Mouse (Mus musculus) midbrain, embryonic 11.5 days (tissue): Measurements from ENCODE around the gene Nfasc. TPM values are rescaled to one million over a fixed set of nuclear protein-coding genes. Genes with fewer than 3 reads are reported as not detected.
A peak's percentile ranks its signal among the peaks of the same experiment; 100 is the strongest.

ENCODE experiments used
- ATAC-seq: fragments of 200-750 bp; cut with Nextera tagmentation; 2 replicates; pipeline ENCODE4 v1.8.0; 2017; ENCODE audit warnings: moderate TSS enrichment, moderate library complexity; ENCODE audit not compliant: low FRiP score
- DNase-seq: peaks from one replicate; pipeline ENCODE4 v3.0.0; 2015; ENCODE audit warnings: low spot score; ENCODE audit errors: missing footprints
- H3K27ac ChIP-seq: fragments of 300-500 bp; sonication (generic); 2 replicates; pipeline ENCODE4 v1.5.1; 2014; ENCODE audit warnings: low read depth, low read length
- H3K27me3 ChIP-seq: fragments of 300-500 bp; sonication (generic); 2 replicates; pipeline ENCODE4 v1.6.1; 2014; ENCODE audit warnings: mild to moderate bottlenecking, low read length, moderate library complexity, mixed read lengths; ENCODE audit not compliant: control insufficient read depth, insufficient read depth
- H3K36me3 ChIP-seq: fragments of 300-500 bp; sonication (generic); 2 replicates; pipeline ENCODE4 v1.6.1; 2014; ENCODE audit warnings: mild to moderate bottlenecking, low read length, moderate library complexity, mixed read lengths; ENCODE audit not compliant: control insufficient read depth, insufficient read depth
- H3K4me1 ChIP-seq: fragments of 300-500 bp; sonication (generic); 2 replicates; pipeline ENCODE4 v1.6.1; 2014; ENCODE audit warnings: low read length; ENCODE audit not compliant: control insufficient read depth, insufficient read depth
- H3K4me2 ChIP-seq: fragments of 300-500 bp; sonication (generic); 2 replicates; pipeline ENCODE4 v1.6.1; 2014; ENCODE audit warnings: mild to moderate bottlenecking, moderate library complexity
- H3K4me3 ChIP-seq: fragments of 300-500 bp; sonication (generic); 2 replicates; pipeline ENCODE4 v1.5.1; 2014; ENCODE audit warnings: low read depth, low read length
- H3K9ac ChIP-seq: fragments of 300-500 bp; sonication (generic); 2 replicates; pipeline ENCODE4 v1.6.1; 2014; ENCODE audit warnings: low read length
- H3K9me3 ChIP-seq: fragments of 300-500 bp; sonication (generic); 2 replicates; pipeline ENCODE4 v1.6.1; 2016; ENCODE audit warnings: low read length; ENCODE audit not compliant: control insufficient read depth
- WGBS: fragments of 180-500 bp; shearing (Covaris S2); extraction: QIAGEN DNeasy Blood & Tissue Kit; methylation state at CpG from one replicate; pipeline ENCODE4 v1.1.7; 2014; 5-methylcytosine and 5-hydroxymethylcytosine counted together
- polyA plus RNA-seq: library from polyadenylated mRNA; unstranded; fragments of >200 nt; fragmentation: Nextera tagmentation; extraction: Ambion mirVana; gene quantifications from 2 replicates; pipeline ENCODE4 v1.2.1, GENCODE M21; 2014

Nfasc gene
- polyA plus RNA-seq, 1 experiment from 2014 or later: 16.4 TPM

DNA sequence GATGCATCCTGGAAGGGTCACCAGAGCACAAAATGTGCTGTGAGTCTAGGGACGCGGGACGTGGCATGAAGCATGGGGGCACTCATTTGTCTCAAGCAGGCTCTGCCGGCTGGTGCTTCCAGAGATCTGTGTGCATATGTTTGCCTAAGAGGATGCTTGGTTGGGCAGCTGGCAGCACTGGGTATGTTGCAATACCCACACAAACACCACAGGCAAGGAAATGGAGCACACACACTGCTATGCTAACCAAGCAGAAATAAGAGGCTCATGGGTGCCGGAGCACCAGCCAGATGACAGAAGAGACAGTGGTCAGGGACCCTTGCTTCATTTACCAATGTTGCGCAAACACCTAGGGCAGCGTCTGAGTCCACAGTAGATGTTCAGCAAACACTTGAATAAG is 25.8 kb upstream of the Nfasc start:
- Histone ChIP-seq H3K4me1 (peaks cover 11% of the 10 kb centered on the region), H3K9me3 (no peaks in the 10 kb centered on the region), H3K9ac (no peak overlapping the region), H3K36me3 (no peaks in the 10 kb centered on the region), H3K4me3 (no peak overlapping the region), H3K27ac (no peak overlapping the region), H3K27me3 (no peaks in the 10 kb centered on the region), H3K4me2 (no peak overlapping the region)
- 94% methylated on average over 7 of the region's 7 CpGs for WGBS
- no peak for DNase-seq
- ATAC-seq: no peak

GRCm38 (mm10) chr1:132765887-132766651 is 24.5 kb upstream of the Nfasc start:
- H3K9ac ChIP-seq: peak overlapping the region; percentile 51
- H3K4me3 ChIP-seq: peak overlapping the region; percentile 25
- H3K36me3 ChIP-seq: no peaks in the 10 kb centered on the region
- peaks cover 11% of the 10 kb centered on the region for H3K4me1 ChIP-seq
- H3K9me3 ChIP-seq: no peaks in the 10 kb centered on the region
- ATAC-seq (peak; percentile 84), DNase-seq (peak; percentile 91)
- peak overlapping the region; percentile 63 for H3K27ac ChIP-seq
- H3K4me2 ChIP-seq: peak overlapping the region; percentile 55
- H3K27me3 ChIP-seq: no peaks in the 10 kb centered on the region
- 35% methylated on average over 16 of the region's 16 CpGs for WGBS

GRCm38 (mm10) chr1:132765222-132765621 is 23.6 kb upstream of the Nfasc start:
- Histone ChIP-seq H3K9ac (no peak overlapping the region), H3K27ac (no peak overlapping the region), H3K36me3 (no peaks in the 10 kb centered on the region), H3K4me2 (no peak overlapping the region), H3K9me3 (no peaks in the 10 kb centered on the region), H3K27me3 (no peaks in the 10 kb centered on the region), H3K4me1 (peaks cover 11% of the 10 kb centered on the region), H3K4me3 (no peak overlapping the region)
- 88% methylated on average over 10 of the region's 10 CpGs for WGBS
- ATAC-seq: no peak
- no peak for DNase-seq

DNA sequence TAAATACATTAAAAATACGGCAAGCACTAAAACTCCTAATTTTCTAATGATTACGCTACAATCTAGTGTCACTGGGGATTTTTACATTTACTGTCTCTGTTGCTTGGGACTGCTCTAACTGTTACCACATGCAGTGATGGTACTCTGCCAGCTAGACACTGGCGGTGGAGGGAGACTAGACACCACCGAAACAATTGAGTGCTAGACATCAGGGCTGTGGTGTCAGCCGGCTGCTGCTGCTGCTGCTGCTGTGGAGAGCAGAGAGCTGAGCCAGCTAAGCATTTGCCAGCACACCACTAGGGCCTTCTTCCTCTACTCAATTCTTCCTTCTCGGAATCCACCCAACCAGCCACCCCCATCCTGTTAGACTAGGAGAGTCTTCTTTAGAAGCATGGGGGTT is 17.8 kb upstream of the Nfasc start:
- H3K4me1 ChIP-seq: no peaks in the 10 kb centered on the region
- H3K27me3 ChIP-seq: no peaks in the 10 kb centered on the region
- no peak overlapping the region for H3K9ac ChIP-seq
- H3K27ac ChIP-seq: no peak overlapping the region
- no peak for DNase-seq
- H3K9me3 ChIP-seq: no peaks in the 10 kb centered on the region
- ATAC-seq: no peak
- H3K4me2 ChIP-seq: no peak overlapping the region
- no peak overlapping the region for H3K4me3 ChIP-seq
- 74% methylated on average over 6 of the region's 6 CpGs for WGBS
- H3K36me3 ChIP-seq: no peaks in the 10 kb centered on the region

GRCm38 (mm10) chr1:132758656-132759370 is 17.2 kb upstream of the Nfasc start:
- H3K9ac ChIP-seq: 0 out of 2 replicates have a peak overlapping the region, but pooled peaks have one; percentile 52
- DNase-seq: peak; percentile 97
- H3K36me3 ChIP-seq: no peaks in the 10 kb centered on the region
- WGBS: 8% methylated on average over 24 of the region's 24 CpGs
- H3K4me1 ChIP-seq: no peaks in the 10 kb centered on the region
- no peaks in the 10 kb centered on the region for H3K27me3 ChIP-seq
- ATAC-seq: peak; percentile 93
- no peak overlapping the region for H3K27ac ChIP-seq
- peak overlapping the region; percentile 48 for H3K4me2 ChIP-seq
- H3K4me3 ChIP-seq: peak overlapping the region; percentile 12; the same call in 1 of the 2 replicates
- no peaks in the 10 kb centered on the region for H3K9me3 ChIP-seq

DNA sequence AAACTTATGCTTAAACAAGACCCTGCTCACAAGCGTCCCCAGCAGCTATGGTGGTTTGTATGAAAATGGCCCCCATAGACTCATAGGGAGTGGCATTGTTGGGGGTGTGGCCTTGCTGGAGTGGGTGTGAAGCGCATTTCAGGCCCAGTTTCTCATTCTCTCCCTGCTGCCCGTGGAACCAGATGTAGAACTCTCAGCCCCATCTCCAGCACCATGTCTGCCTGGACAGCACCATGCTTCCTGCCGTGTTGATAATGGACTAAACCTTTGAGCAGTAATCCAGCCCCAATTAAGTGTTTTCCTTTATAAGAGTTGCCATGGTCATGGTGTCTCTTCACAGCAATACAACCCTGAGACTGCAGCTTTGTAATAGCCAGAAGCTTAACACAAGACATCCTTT is 13.6 kb upstream of the Nfasc start:
- Histone ChIP-seq H3K9ac (no peak overlapping the region), H3K36me3 (no peaks in the 10 kb centered on the region), H3K27me3 (no peaks in the 10 kb centered on the region), H3K4me1 (no peaks in the 10 kb centered on the region), H3K4me3 (no peak overlapping the region), H3K27ac (no peak overlapping the region), H3K4me2 (no peak overlapping the region), H3K9me3 (no peaks in the 10 kb centered on the region)
- DNase-seq (no peak), ATAC-seq (no peak)
- 70% methylated on average over 4 of the region's 4 CpGs for WGBS

- no peaks in the 10 kb centered on the region for H3K4me1 ChIP-seq
- no peaks in the 10 kb centered on the region for H3K27me3 ChIP-seq
- H3K9ac ChIP-seq: no peak overlapping the region
- no peak overlapping the region for H3K4me2 ChIP-seq
- H3K9me3 ChIP-seq: no peaks in the 10 kb centered on the region
- WGBS: 83% methylated on average over 9 of the region's 9 CpGs
- H3K27ac ChIP-seq: no peak overlapping the region
- no peak overlapping the region for H3K4me3 ChIP-seq
- ATAC-seq (no peak), DNase-seq (no peak)
- H3K36me3 ChIP-seq: no peaks in the 10 kb centered on the region
Measured at GRCm38 (mm10) chr1:132749217-132749884, 7.8 kb upstream of the Nfasc start.

- Histone ChIP-seq H3K9me3 (no peaks in the 10 kb centered on the region), H3K4me2 (no peak overlapping the region), H3K27me3 (peaks cover 2% of the 10 kb centered on the region), H3K27ac (no peak overlapping the region), H3K9ac (no peak overlapping the region), H3K4me3 (no peak overlapping the region), H3K4me1 (peaks cover 3% of the 10 kb centered on the region; the same call in 1 of the 2 replicates), H3K36me3 (no peaks in the 10 kb centered on the region)
- DNase-seq (no peak), ATAC-seq (no peak)
- 93% methylated on average over 9 of the region's 9 CpGs for whole genome bisulfite sequencing
Measured at GRCm38 (mm10) chr1:132746302-132746701, 4.7 kb upstream of the Nfasc start.

- H3K36me3 ChIP-seq: no peaks in the 10 kb centered on the region
- H3K4me1 ChIP-seq: peaks cover 6% of the 10 kb centered on the region
- H3K27me3 ChIP-seq: peaks cover 4% of the 10 kb centered on the region
- no peak for ATAC-seq
- DNase-seq: no peak
- H3K27ac ChIP-seq: no peak overlapping the region
- WGBS: 83% methylated on average over 6 of the region's 6 CpGs
- no peaks in the 10 kb centered on the region for H3K9me3 ChIP-seq
- no peak overlapping the region for H3K4me2 ChIP-seq
- H3K4me3 ChIP-seq: no peak overlapping the region
- no peak overlapping the region for H3K9ac ChIP-seq
Measured at GRCm38 (mm10) chr1:132745636-132746035, 4.0 kb upstream of the Nfasc start.
